Mouse (Mus musculus): ENCODE data around the gene Scgb1b2. TPM values are rescaled to one million over a fixed set of nuclear protein-coding genes. Genes with fewer than 3 reads are reported as not detected.

The Scgb1b2 gene
- not detected in 2 replicates for polyA plus RNA-seq (2012)

GRCm38 (mm10) chr7:31291721-31292120 is at the start of gene Scgb1b2:
Gene Scgb1b2, minus strand, starts transcription at chr7:31291821.
- no peak within 1 kb of the TSS for H3K4me3 ChIP-seq (replicated peaks)
- peaks cover 14% of the 10 kb centered on the region for H3K9me3 ChIP-seq (ENCODE audit: control insufficient read depth, low read length)
- TF ChIP-seq GATA1 (IDR thresholded peaks at IDR 0.05; ENCODE audit: low read length) (no peak), TAL1 (IDR thresholded peaks at IDR 0.05; ENCODE audit: low read length) (no peak)
- H3K4me1 ChIP-seq (ENCODE audit: control insufficient read depth) = no peaks in the 10 kb centered on the region
- no peaks in the 10 kb centered on the region for H3K36me3 ChIP-seq (ENCODE audit: control insufficient read depth)
- no peaks in the 10 kb centered on the region for H3K27me3 ChIP-seq (ENCODE audit: control insufficient read depth)

- no peak within 1 kb of the TSS for H3K4me3 ChIP-seq (replicated peaks)
- H3K36me3 ChIP-seq (ENCODE audit: control insufficient read depth) = no peaks in the 10 kb centered on the region
These were observed 1.4 kb downstream of the Scgb1b2 start, which contains the start of gene Scgb2b2 for GRCm38 (mm10) chr7:31290208-31290607. Gene Scgb2b2, plus strand, starts transcription at chr7:31290508.

More at GRCm38 (mm10) chr7:31290208-31290607, 1.4 kb downstream of the Scgb1b2 start, which contains the start of gene Scgb2b2:
- no peaks in the 10 kb centered on the region for H3K27me3 ChIP-seq (ENCODE audit: control insufficient read depth)
- no peak for TF ChIP-seq TAL1 (IDR thresholded peaks at IDR 0.05; ENCODE audit: low read length)
- no peak for TF ChIP-seq GATA1 (IDR thresholded peaks at IDR 0.05; ENCODE audit: low read length)
- peaks cover 14% of the 10 kb centered on the region for H3K9me3 ChIP-seq (ENCODE audit: control insufficient read depth, low read length)
- no peaks in the 10 kb centered on the region for H3K4me1 ChIP-seq (ENCODE audit: control insufficient read depth)

Other genes with a start within 250 kb of the Scgb1b2 start
- 1.2 and 1.7 TPM in 2 replicates for gene Fxyd5, start 249.3 kb downstream of the Scgb1b2 start, polyA plus RNA-seq (2012)
- not detected in 2 replicates for gene Fxyd7, start 240.4 kb downstream of the Scgb1b2 start, polyA plus RNA-seq (2012)
- 0.28 and 1.7 TPM in 2 replicates for gene Fxyd1, start 234.6 kb downstream of the Scgb1b2 start, polyA plus RNA-seq (2012)
- 0.03 TPM in 1 of 2 replicates, not detected in the other for gene Lgi4, start 232.5 kb downstream of the Scgb1b2 start, polyA plus RNA-seq (2012)
- not detected in 2 replicates for gene Fxyd3, start 215.1 kb downstream of the Scgb1b2 start, polyA plus RNA-seq (2012)
- gene Hpn, start 176.5 kb downstream of the Scgb1b2 start, polyA plus RNA-seq (2012) = 0.07 and 0.15 TPM in 2 replicates
- 0.07 and 0.08 TPM in 2 replicates for gene Scn1b, start 164.8 kb downstream of the Scgb1b2 start, polyA plus RNA-seq (2012)
- 0.46 and 0.52 TPM in 2 replicates for gene Gramd1a, start 135.9 kb downstream of the Scgb1b2 start, polyA plus RNA-seq (2012)
- gene Scgb2b2, start 1.3 kb downstream of the Scgb1b2 start, polyA plus RNA-seq (2012) = not detected in 2 replicates
- not detected in 2 replicates for gene Scgb2b3, start 70.3 kb upstream of the Scgb1b2 start, polyA plus RNA-seq (2012)
- not detected in 2 replicates for gene Scgb1b3, start 83.8 kb upstream of the Scgb1b2 start, polyA plus RNA-seq (2012)

Data from erythroblast, embryonic 14.5 days (primary cell).